Mouse (Mus musculus) lung, postnatal 0 days (tissue): Measurements from ENCODE around the gene Irs4.

Experiments
- CTCF ChIP-seq: IDR thresholded peaks from 2 replicates; pipeline ENCODE4 v1.5.1; 2016; ENCODE audit warnings: antibody characterized with exemption, mild to moderate bottlenecking
- EP300 ChIP-seq: IDR thresholded peaks from 2 replicates; pipeline ENCODE4 v1.6.1; 2016; ENCODE audit warnings: antibody characterized with exemption, mild to moderate bottlenecking, control low read depth

DNA sequence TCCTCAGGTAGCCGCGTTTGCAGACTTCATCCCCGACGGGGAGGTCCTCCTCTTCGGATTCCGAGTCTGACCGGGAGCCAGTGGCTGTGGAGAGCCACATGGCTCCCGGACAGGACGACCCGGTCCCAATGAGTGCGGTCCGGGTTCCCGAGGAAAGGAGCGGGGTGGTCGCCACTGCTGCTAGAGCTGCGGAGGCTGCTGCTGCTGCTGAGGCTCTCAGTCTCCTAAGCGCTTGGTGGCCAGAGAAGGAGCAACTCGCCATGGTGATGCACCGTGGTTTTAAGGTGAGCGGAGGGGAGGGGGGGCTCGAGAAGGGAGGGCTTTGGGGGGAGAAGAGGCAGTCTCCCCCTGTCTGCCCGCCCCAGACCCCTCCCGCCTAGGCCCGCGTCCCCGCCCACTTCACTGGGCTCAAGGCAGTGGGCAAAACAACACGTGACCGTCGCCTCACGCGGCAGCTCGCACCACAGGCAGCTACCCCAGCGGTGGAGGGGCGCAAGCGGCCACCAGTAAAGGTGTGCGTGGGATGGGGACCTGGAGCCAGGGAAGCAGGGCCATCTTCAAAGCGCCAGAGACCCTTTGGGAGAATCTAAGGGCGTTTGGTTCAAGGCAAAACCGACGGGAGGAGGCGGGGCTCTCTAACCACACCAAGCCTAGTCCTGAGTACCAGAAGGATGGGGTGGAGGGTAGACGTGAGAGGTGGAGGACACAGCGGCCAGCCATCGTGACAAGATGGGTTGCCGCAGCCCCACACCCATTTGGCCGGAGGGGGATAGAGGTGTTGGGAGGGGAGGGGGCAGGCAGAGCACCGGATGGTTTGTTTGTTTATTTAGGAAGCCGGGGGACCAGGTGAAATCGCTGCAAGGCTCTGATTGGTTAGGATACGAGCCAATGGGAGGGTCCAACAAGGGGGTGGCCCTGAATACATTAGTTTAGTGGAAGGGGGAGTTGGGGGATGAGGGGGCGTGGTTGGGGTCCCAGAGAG is at the start of gene Irs4:
- no peak for TF ChIP-seq CTCF
- no peak for TF ChIP-seq EP300
